Mouse (Mus musculus): ENCODE measurements around the gene Rgs6. TPM values are rescaled to one million over a fixed set of nuclear protein-coding genes. Genes with fewer than 3 reads are reported as not detected.

The Rgs6 gene
- polyA plus RNA-seq, 1 experiment from 2014 or later = 1.5 TPM

DNA sequence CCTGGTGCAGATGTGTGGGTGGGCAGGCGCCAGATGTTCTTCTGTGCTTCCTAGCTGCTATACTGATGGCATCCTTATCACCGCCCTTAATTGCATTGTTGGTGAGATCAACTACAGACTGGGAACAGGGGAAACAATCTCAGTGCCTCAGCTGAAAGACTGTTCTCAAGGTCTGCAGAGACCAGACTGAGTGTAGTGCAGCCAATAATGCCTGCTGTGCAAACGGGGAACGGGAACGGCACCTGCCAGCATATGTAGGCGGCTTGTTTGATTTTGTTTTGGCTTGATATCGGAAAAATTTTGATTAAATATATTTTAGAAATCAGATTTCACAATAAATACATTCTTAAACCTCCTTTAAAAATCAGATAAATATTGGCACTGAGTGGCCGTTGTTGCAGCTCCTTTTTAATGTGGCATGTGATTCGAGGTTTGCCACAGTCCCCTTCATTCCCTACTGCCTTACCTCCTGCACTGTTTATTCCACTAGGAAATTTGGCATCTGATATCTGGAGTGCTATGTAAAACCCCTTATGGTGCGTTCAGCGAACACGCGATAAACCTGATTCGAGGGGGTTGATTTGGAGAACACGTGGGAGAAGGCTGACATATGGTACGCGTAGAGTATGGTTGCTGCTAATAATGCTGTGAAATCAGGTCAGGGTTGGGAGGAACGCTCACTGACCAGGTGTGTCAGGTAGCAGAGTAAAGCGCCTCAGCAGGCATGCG lies 333.4 kb downstream of the Rgs6 start:
- no peak for DNase-seq (ENCODE audit: low spot score)
- ATAC-seq (ENCODE audit: low FRiP score, low TSS enrichment) = no peak
- H3K9ac ChIP-seq (ENCODE audit: low read length) = no peak overlapping the region
- no peak overlapping the region for H3K4me3 ChIP-seq (ENCODE audit: low read depth, low read length)
- no peaks in the 10 kb centered on the region for H3K27me3 ChIP-seq (ENCODE audit: control insufficient read depth, insufficient read depth, low read length)
- 91% methylated on average over 20 of the region's 20 CpGs for WGBS
- H3K4me1 ChIP-seq (replicated peaks; ENCODE audit: control insufficient read depth, insufficient read depth) = no peaks in the 10 kb centered on the region
- no peak for TF ChIP-seq EP300 (optimal IDR thresholded peaks at IDR 0.05)
- no peak for TF ChIP-seq CTCF (IDR thresholded peaks at IDR 0.05; ENCODE audit: low read depth)
- no peak overlapping the region for H3K27ac ChIP-seq (replicated peaks)
- no peak overlapping the region for H3K4me2 ChIP-seq (replicated peaks; ENCODE audit: low read depth)
- no peaks in the 10 kb centered on the region for H3K9me3 ChIP-seq (ENCODE audit: control insufficient read depth, low read length)
- H3K36me3 ChIP-seq (ENCODE audit: control insufficient read depth, insufficient read depth, low read length) = no peaks in the 10 kb centered on the region

DNA sequence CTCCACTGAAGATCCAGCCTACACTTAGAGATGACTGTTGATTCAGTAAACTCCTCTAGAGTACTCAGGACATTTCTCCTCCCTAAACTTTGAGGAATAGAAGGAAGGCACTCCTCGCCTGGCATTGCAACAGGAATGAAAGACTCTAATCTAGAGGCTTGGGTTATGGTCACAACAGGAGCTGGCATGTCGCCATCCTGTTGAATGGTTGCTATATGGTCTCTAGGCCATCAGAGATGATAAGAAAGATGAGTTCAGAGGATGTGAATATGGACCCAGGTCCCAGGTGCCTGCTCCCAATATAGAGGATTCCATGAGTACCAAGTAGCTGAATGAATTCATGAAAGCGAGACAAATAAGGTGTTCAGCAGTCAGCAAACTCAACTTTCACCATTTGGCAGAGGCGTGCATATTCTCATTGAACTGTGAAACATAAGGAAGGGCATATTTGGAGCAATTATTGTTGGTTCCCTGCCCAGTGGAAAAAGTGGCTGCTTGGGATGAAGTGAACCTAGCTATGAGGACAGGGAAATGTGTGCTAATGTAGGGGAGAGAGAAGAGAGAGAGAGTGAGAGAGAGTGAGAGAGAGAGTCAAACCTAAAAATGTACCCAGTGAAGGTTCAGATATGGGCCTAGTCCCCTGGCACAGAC lies 334.9 kb downstream of the Rgs6 start:
- H3K4me3 ChIP-seq (ENCODE audit: low read depth, low read length) = no peak overlapping the region

DNA sequence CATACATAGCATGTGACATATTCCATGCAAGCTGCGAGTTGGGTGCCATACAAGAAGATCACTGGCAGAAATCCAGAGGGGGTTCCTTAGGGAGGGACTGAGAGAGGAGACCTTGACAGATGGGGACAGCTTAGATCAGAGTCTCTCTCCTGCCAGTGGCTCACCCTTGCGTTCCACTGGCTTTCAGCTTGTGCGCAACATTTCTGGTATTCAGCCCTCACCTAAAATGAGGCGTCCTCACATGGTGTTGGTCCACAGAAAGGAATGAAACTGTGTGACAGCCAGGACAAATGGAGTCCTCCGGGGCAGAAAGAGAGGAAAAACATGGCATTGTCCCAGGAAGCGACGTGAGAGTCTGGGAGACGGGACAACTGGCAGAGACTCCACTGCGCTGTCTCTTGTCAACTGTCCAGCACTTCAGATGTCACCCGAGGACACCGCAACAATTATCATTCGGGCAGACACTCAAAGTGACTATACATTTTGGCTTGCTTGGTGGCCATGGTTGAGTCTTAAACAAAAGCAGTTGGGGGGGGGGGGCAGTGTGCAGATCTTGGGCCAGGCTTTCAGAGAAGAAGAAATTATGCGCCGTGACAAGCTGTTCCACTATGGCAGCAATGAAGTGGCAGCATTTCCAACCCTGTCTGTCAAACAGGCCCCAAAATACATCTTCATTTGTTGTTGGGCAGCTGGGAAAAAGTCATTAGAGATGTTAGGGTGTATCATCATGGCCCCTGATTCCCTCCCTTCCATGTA lies 344.8 kb downstream of the Rgs6 start:
- Histone ChIP-seq H3K27ac (replicated peaks) (no peak overlapping the region), H3K27me3 (ENCODE audit: control insufficient read depth, insufficient read depth, low read length) (no peaks in the 10 kb centered on the region)

More for the DNA sequence above, 334.9 kb downstream of the Rgs6 start:
- Histone ChIP-seq H3K36me3 (ENCODE audit: control insufficient read depth, insufficient read depth, low read length) (no peaks in the 10 kb centered on the region), H3K4me2 (replicated peaks; ENCODE audit: low read depth) (no peak overlapping the region), H3K9me3 (ENCODE audit: control insufficient read depth, low read length) (no peaks in the 10 kb centered on the region), H3K27me3 (ENCODE audit: control insufficient read depth, insufficient read depth, low read length) (no peaks in the 10 kb centered on the region), H3K9ac (ENCODE audit: low read length) (no peak overlapping the region), H3K27ac (replicated peaks) (no peak overlapping the region), H3K4me1 (replicated peaks; ENCODE audit: control insufficient read depth, insufficient read depth) (no peaks in the 10 kb centered on the region)
- WGBS = 83% methylated on average over 4 of the region's 4 CpGs
- TF ChIP-seq EP300 (optimal IDR thresholded peaks at IDR 0.05) (no peak), CTCF (IDR thresholded peaks at IDR 0.05; ENCODE audit: low read depth) (no peak)
- no peak for ATAC-seq (ENCODE audit: low FRiP score, low TSS enrichment)
- no peak for DNase-seq (ENCODE audit: low spot score)

DNA sequence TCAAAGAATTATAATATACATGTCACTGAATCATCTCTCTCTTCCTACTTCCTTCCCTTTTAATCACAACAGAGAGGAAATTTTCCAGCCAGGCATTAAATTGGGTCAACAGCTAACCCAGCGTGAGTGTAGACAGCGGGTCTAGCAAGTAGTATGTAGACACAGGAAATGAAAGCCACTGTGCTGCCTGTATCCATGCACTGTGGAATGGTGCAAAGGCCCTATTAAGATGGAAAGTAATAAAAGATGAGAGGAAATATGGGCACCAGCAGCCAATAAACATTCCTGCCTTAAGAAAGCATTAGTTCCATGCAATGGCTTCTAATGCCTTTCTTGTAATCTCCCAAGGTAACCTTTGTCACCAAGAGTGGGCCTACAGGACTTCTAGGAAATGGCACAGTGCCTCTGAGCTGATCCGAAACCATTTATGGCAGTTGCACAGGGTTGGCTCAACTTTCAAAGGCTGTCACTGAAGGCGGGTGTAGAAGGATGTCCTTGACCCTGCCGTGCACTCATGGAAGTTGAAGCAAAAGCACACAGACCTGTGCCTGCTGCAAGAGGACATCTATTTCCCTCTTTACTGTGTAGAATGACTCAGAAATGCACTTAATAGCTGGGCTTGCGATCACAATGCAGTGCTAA lies 347.1 kb downstream of the Rgs6 start:
- no peaks in the 10 kb centered on the region; the same call in 1 of the 2 replicates for H3K4me1 ChIP-seq (replicated peaks; ENCODE audit: control insufficient read depth, insufficient read depth)
- ATAC-seq (ENCODE audit: low FRiP score, low TSS enrichment) (no peak), DNase-seq (ENCODE audit: low spot score) (no peak)
- H3K4me2 ChIP-seq (replicated peaks; ENCODE audit: low read depth) = no peak overlapping the region
- no peaks in the 10 kb centered on the region for H3K36me3 ChIP-seq (ENCODE audit: control insufficient read depth, insufficient read depth, low read length)
- no peak overlapping the region for H3K9ac ChIP-seq (ENCODE audit: low read length)
- no peaks in the 10 kb centered on the region for H3K27me3 ChIP-seq (ENCODE audit: control insufficient read depth, insufficient read depth, low read length)
- no peaks in the 10 kb centered on the region for H3K9me3 ChIP-seq (ENCODE audit: control insufficient read depth, low read length)
- 68% methylated on average over 6 of the region's 6 CpGs for WGBS
- TF ChIP-seq EP300 (optimal IDR thresholded peaks at IDR 0.05) = no peak
- no peak for TF ChIP-seq CTCF (IDR thresholded peaks at IDR 0.05; ENCODE audit: low read depth)
- no peak overlapping the region for H3K27ac ChIP-seq (replicated peaks)
- no peak overlapping the region for H3K4me3 ChIP-seq (ENCODE audit: low read depth, low read length)

More for the DNA sequence above, 344.8 kb downstream of the Rgs6 start:
- no peak; the same call in 1 of the 2 replicates for ATAC-seq (ENCODE audit: low FRiP score, low TSS enrichment)
- Histone ChIP-seq H3K36me3 (ENCODE audit: control insufficient read depth, insufficient read depth, low read length) (no peaks in the 10 kb centered on the region), H3K4me2 (replicated peaks; ENCODE audit: low read depth) (no peak overlapping the region), H3K9me3 (ENCODE audit: control insufficient read depth, low read length) (no peaks in the 10 kb centered on the region), H3K4me3 (ENCODE audit: low read depth, low read length) (no peak overlapping the region), H3K4me1 (replicated peaks; ENCODE audit: control insufficient read depth, insufficient read depth) (no peaks in the 10 kb centered on the region; the same call in 1 of the 2 replicates), H3K9ac (ENCODE audit: low read length) (no peak overlapping the region)
- 55% methylated on average over 14 of the region's 14 CpGs for WGBS
- TF ChIP-seq CTCF (IDR thresholded peaks at IDR 0.05; ENCODE audit: low read depth) = no peak
- no peak for TF ChIP-seq EP300 (optimal IDR thresholded peaks at IDR 0.05)
- DNase-seq (ENCODE audit: low spot score) = no peak

DNA sequence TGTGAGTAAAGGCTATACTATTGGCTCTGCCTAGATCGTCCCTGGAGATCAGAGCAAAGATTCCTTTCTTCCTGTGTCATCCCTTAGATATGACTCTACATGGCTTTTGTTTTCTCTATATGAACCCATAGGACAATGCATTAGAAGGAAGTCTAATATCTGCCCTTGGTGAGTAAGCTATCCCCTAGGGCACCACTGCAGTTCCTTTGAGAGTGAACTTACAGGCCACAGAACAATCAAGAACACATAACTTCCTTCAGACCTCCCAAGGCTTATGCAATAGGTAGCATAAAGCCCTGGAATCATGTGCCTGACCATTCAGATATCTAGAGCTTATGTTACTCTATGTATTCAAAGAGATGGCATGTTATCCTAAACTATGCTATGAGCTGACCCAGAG lies 347.7 kb downstream of the Rgs6 start:
- H3K9ac ChIP-seq (ENCODE audit: low read length) = no peak overlapping the region
- WGBS = 72% methylated on average over 1 of the region's 1 CpGs
- ATAC-seq (ENCODE audit: low FRiP score, low TSS enrichment) (no peak), DNase-seq (ENCODE audit: low spot score) (no peak)
- H3K4me3 ChIP-seq (ENCODE audit: low read depth, low read length) = no peak overlapping the region
- H3K4me1 ChIP-seq (replicated peaks; ENCODE audit: control insufficient read depth, insufficient read depth) = no peaks in the 10 kb centered on the region; the same call in 1 of the 2 replicates
- H3K36me3 ChIP-seq (ENCODE audit: control insufficient read depth, insufficient read depth, low read length) = no peaks in the 10 kb centered on the region
- H3K9me3 ChIP-seq (ENCODE audit: control insufficient read depth, low read length) = no peaks in the 10 kb centered on the region
- H3K27me3 ChIP-seq (ENCODE audit: control insufficient read depth, insufficient read depth, low read length) = no peaks in the 10 kb centered on the region
- H3K4me2 ChIP-seq (replicated peaks; ENCODE audit: low read depth) = no peak overlapping the region
- no peak overlapping the region for H3K27ac ChIP-seq (replicated peaks)
- TF ChIP-seq EP300 (optimal IDR thresholded peaks at IDR 0.05) (no peak), CTCF (IDR thresholded peaks at IDR 0.05; ENCODE audit: low read depth) (no peak)

Data from stomach, postnatal 0 days (tissue).